Mouse (Mus musculus): Measurements from ENCODE around the gene Sp8.

Sp8 gene

DNA sequence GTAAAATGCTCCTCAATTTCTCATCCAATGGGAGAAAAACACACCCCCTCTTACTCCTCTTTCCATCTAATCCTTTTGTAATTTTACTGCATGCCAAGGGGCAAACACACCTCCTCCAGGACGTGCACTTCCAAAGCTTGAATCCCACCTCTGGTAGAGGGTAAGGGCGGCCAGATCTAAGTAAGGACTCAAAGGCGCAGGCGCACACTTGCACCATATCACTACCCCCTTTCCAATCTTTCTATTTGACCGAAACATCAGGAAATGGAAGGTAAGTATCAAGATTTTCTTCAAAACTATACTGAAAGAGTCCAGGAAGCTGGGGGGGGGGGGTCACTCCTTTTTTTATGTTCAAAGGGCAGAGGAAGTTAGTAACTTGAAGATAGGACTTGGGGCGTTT is at the start of gene Sp8:
Gene Sp8, plus strand, starts transcription at position 109 of the 400 bp plus-strand sequence.
- DNase-seq (ENCODE audit: low spot score): no peak

GRCm38 (mm10) chr12:118811328-118811961 is 34.7 kb upstream of the Sp8 start:
- DNase-seq (ENCODE audit: low spot score): no peak

GRCm38 (mm10) chr12:118814561-118814960 is 31.6 kb upstream of the Sp8 start:
- no peak for DNase-seq (ENCODE audit: low spot score)

DNA sequence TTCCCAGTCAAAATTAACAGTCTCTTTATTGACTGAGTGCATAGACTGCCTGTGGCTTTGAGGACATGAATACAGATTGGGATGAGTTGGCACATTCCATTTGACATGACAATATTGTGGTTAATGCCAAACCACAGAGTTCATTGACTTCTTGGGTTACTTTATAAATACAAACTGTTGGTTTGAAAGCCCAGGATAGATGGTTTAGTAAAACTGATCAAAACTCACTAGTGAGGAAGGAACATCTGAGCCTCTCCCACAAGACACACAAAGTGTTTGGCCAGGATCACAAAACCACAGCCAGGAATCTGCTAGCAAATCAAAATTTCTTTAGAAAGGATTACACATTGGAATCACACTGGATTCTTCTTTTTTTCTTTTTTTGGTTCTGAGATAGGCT is 30.0 kb upstream of the Sp8 start:
- DNase-seq (ENCODE audit: low spot score): no peak

DNA sequence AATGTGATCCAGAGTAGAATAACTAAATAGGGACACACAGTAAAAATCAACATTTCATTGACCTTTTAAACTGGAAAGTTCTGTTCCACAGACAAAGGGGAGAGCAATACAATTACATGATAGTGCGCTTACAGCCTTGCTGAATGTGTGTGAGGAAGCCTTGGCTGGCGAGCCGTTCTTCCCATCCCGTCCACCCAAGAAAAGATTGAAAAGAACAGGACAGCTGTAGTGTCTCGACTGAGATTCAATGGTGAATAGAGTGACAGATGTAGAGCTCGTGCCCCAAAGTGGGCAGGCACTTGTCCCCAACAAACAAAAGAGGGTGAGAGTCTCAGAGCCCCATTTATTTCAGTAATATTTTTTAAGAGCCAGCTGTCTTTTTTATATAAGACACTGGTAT is 16.2 kb upstream of the Sp8 start:
- DNase-seq (ENCODE audit: low spot score): no peak

- no peak for DNase-seq (ENCODE audit: low spot score)
Observed at GRCm38 (mm10) chr12:118836411-118837341, 9.5 kb upstream of the Sp8 start.

DNA sequence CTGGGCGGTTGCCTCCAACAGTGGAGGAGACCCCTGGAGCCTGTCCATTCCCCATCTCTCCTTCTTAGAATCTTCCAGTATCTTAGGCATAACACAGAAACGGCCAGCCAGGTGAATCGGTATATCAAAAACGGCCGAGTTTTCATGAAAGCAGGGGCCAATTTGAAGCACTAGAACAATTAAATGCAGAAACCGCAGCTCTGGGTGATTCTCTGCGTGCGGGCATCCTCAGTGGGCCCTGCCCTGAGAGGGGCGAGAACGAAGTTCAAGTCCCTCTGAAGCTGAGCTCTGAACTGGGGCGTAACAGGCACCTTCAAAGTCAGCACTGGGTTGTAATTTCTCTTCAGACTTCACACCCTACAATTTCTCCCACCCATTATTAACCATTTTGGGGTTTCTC is 8.8 kb upstream of the Sp8 start:
- DNase-seq (ENCODE audit: low spot score): no peak

GRCm38 (mm10) chr12:118838260-118838659 is 7.9 kb upstream of the Sp8 start:
- DNase-seq (ENCODE audit: low spot score): no peak

GRCm38 (mm10) chr12:118839398-118839797 is 6.7 kb upstream of the Sp8 start:
- DNase-seq (ENCODE audit: low spot score): no peak

- DNase-seq (ENCODE audit: low spot score): no peak
Observed at GRCm38 (mm10) chr12:118840301-118840700, 5.8 kb upstream of the Sp8 start.

- DNase-seq (ENCODE audit: low spot score): no peak
Observed at GRCm38 (mm10) chr12:118840861-118841260, 5.3 kb upstream of the Sp8 start.

GRCm38 (mm10) chr12:118841381-118841922 is 4.7 kb upstream of the Sp8 start:
- no peak for DNase-seq (ENCODE audit: low spot score)

- DNase-seq (ENCODE audit: low spot score): no peak
Observed at GRCm38 (mm10) chr12:118841971-118842550, 4.1 kb upstream of the Sp8 start.

DNA sequence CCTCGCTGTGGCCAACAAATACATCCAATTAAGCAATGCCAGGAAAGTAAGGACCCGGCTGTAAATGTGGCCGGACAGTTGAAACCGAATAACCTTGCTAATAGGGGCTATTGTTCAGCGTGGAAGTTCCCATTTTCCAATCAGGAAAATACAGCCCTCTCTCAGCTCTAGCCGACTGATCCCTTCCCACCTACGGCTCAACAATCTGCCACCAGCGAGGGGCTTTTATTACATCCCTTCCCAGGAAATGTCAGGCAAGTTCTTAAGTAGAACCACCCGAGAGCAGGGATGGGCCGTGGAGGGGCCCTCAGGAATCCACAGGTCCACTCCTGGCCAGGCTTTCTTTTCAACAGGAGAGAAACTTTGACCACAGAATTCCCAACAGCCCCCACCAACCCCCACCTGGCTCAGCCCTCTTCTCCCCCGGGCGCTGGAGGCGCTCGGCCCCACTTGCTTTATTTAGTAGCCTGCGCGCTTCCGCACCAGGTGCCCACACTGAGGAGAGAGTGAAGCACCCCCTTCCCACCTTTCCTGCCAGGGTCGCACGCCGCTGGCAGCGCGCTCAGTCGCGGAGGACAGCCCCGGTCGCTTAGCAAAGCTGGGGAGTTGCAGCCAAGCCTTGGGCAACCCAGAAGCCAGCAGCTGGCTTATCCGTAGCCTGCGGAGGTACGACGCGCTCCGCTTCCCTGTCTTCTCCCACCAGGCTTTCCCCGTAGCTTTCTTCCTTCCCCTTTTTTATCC is 3.3 kb upstream of the Sp8 start:
- DNase-seq (ENCODE audit: low spot score): no peak

GRCm38 (mm10) chr12:118844111-118844510 is 2.0 kb upstream of the Sp8 start:
- DNase-seq (ENCODE audit: low spot score): no peak

DNA sequence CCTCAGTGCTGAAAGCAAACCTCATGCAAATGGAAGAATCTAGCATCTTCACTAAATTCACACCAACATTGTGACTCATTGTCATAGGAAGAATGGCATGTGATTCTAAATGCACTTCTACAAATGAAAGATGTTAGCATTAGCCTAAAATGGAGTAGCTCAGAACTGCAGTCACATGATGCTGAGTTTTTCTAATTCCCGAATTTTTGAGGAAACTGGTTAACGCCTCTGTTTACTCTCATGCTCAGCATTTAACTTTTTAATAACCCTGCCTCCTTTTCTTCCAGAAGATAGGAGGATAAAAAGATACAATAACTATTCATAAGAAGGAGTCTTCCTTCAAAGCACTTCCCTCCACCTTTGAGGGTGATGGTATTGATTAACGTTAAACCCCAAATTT is 1.3 kb upstream of the Sp8 start:
- no peak for DNase-seq (ENCODE audit: low spot score)

GRCm38 (mm10) chr12:118845351-118845750 is 778 bp upstream of the Sp8 start:
- DNase-seq (ENCODE audit: low spot score): no peak

DNA sequence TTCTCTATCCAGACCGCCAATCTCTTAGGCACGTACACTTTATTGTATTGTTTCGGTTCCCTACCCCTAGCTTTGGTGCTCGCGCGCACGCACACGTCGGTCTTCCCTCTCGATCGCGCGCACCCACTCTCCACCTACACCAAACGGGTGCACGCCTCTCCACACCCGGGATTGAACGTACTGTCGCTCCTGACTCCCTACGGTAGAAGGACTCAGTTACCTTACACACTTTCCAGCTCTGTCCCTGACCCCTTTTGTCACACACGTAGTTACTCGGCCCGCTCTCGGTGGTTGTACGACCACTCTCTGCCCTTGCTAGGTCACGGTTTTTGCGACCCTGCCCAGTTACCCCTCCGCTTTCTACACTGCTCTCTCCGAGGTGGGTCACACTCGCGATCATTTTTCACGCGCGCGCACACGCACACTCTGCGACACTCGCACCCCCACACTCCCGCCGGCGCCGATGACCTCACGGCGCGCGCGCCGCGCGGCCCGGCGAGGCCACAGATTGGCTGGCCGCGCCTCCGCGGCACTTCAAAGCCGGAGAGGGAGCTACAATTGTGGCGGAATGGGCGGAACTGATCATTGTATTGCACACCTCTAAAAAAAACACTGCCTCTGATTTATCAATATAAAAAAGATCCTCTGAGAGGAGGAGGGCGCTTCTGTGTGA is 656 bp downstream of the Sp8 start:
- DNase-seq (ENCODE audit: low spot score): no peak

- DNase-seq (ENCODE audit: low spot score): no peak
Observed at GRCm38 (mm10) chr12:118847381-118847780, 1.3 kb downstream of the Sp8 start.

DNA sequence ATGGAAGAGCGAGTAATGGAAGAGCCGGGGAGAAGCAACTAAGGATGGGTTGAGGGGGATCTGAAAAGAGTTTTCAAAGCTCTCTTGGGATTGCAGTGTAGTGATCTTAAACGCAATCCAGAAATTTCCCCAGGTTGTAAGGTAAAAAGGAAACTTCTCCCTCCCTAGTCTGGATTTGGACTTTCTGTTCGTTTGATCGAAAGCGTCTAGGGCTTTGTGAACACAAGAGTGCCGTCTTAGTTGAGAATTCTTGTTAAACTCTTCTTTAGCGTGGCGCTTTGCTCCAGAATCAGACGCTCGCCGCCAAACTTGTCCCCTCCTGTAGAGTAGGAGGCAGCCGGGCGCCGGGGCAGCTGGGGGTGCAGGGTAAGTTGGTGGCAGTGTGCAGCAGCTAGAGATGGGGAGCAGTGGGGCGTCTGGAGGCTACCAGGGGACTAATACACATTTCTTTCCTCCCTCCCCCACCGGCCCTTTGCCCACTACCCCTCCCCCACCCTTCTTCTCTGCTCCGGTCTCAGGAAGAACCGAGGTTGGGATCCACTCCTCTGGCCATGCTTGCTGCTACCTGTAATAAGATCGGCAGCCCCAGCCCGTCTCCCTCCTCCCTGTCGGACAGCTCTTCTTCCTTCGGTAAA is 1.8 kb downstream of the Sp8 start:
- DNase-seq (ENCODE audit: low spot score): no peak
